Comparison of ENCODE assay signal across 24 mouse cellular contexts in the genomic region with DNA sequence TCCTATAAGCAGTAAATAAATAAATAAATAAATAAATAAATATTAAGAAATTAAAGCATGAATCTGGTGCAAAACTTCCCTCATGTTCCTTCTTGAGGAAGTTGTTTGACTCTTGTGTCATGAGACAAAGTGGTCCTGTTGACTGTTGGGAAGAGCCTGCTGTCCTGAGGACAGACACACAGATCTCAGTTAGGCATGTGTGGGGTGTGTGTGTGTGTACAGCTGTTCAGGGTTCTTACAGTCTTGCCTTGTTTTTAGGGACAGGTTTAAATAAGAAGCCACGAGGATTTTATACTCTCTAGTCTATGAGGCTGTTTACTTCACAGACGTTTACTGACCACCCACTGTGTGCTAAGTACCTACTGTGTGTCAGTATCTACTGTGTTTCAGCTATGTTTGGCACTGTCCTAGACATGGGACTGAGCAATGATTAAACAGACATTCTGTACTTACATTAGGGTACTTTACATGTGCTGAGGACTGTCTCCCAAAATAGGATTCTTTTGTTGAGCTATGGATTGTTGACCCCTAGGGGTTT.
DNase-seq lines count a peak whose midpoint lies in the region; ATAC-seq and TF ChIP-seq lines count a peak whose summit lies in the region.
"Had no signal": no experiment of that assay in that cellular context is flagged by ENCODE, and none has a peak within 500 bp of the region (broad histone marks: within the 10 kb centered on the region; RNA-seq: fewer than 3 reads in every experiment).

No protein-coding gene starts in this region.

- 65% methylated on average over 2 of the region's 2 CpGs for WGBS in heart, adult 2 months
- 81% methylated on average over 2 of the region's 2 CpGs for WGBS in midbrain, embryonic 11.5 days
- 83% methylated on average over 2 of the region's 2 CpGs for WGBS in midbrain, embryonic 13.5 days

- TF ChIP-seq POLR2A in heart, adult 2 months (IDR thresholded peaks at IDR 0.05; ENCODE audit: insufficient read depth, low read depth, low read length), result no peak
- no peak for TF ChIP-seq POLR2A in myocyte (IDR thresholded peaks at IDR 0.05; ENCODE audit: insufficient read length, low read depth)

- H3K27me3 ChIP-seq in heart, adult 2 months (ENCODE audit: control insufficient read depth, insufficient read depth, low read length), result no peaks in the 10 kb centered on the region
- H3K27me3 ChIP-seq in midbrain, embryonic 11.5 days (ENCODE audit: control insufficient read depth, insufficient read depth, low read length), result no peaks in the 10 kb centered on the region
- no peaks in the 10 kb centered on the region for H3K27me3 ChIP-seq in midbrain, embryonic 13.5 days
- no peaks in the 10 kb centered on the region for H3K27me3 ChIP-seq in myocyte (ENCODE audit: control insufficient read depth, insufficient read depth, insufficient read length)
- H3K27me3 ChIP-seq: embryonic facial prominence, embryonic 12.5 days; forebrain, embryonic 13.5 days; forebrain, embryonic 15.5 days; Patski had no signal

- no peak overlapping the region for H3ac ChIP-seq in myocyte (ENCODE audit: control insufficient read depth, insufficient read length)

- no peak overlapping the region for H3K4me3 ChIP-seq in gastrocnemius, adult 2 months
- no peak overlapping the region for H3K4me3 ChIP-seq in heart, adult 2 months
- H3K4me3 ChIP-seq in midbrain, embryonic 11.5 days (ENCODE audit: low read depth, low read length), result no peak overlapping the region
- H3K4me3 ChIP-seq in midbrain, embryonic 13.5 days (replicated peaks), result no peak overlapping the region
- no peak overlapping the region for H3K4me3 ChIP-seq in myocyte
- H3K4me3 ChIP-seq: embryonic facial prominence, embryonic 10.5 days; embryonic facial prominence, embryonic 12.5 days; forebrain, embryonic 13.5 days; forebrain, embryonic 15.5 days had no signal

- no peak for TF ChIP-seq CTCF in gastrocnemius, adult 2 months (IDR thresholded peaks at IDR 0.05)
- no peak for TF ChIP-seq CTCF in heart, adult 2 months (IDR thresholded peaks at IDR 0.05)

- H3K9me3 ChIP-seq in midbrain, embryonic 11.5 days (ENCODE audit: control insufficient read depth, low read length), result no peaks in the 10 kb centered on the region
- H3K9me3 ChIP-seq in midbrain, embryonic 13.5 days, result 0 out of 2 replicates have a peak, but pooled peaks cover 5% of the 10 kb centered on the region
- H3K9me3 ChIP-seq: embryonic facial prominence, embryonic 12.5 days; forebrain, embryonic 13.5 days; forebrain, embryonic 15.5 days had no signal

- TF ChIP-seq EP300 in heart, adult 2 months (IDR thresholded peaks at IDR 0.05; ENCODE audit: insufficient read depth, low read depth, low read length), result no peak

- H3K27ac ChIP-seq in gastrocnemius, adult 2 months, result peak overlapping the region; percentile 3; the same call in 1 of the 2 replicates
- 0 out of 2 replicates have a peak overlapping the region, but pooled peaks have one; percentile 1 for H3K27ac ChIP-seq in heart, adult 2 months
- no peak overlapping the region for H3K27ac ChIP-seq in midbrain, embryonic 11.5 days (ENCODE audit: low read depth, low read length)
- H3K27ac ChIP-seq in midbrain, embryonic 13.5 days, result no peak overlapping the region
- H3K27ac ChIP-seq: embryonic facial prominence, embryonic 10.5 days; embryonic facial prominence, embryonic 12.5 days; forebrain, embryonic 13.5 days; forebrain, embryonic 15.5 days had no signal

- intact Hi-C loops in gastrocnemius, adult 2 months (cut with DNase I), result loop anchor here (5.0 kb wide), 1 partner anchor 33 kb away; no protein-coding TSS in a partner anchor
- intact Hi-C loops in heart, adult 2 months (cut with DNase I), result loop anchor here (10.0 kb wide), 1 partner anchor 84 kb away; a partner anchor contains a TSS
- intact Hi-C loops in heart, postnatal 25 days (cut with DNase I), result no loop called here

- H3K79me2 ChIP-seq in heart, adult 2 months (replicated peaks; ENCODE audit: control insufficient read depth, insufficient read depth, low read length), result no peaks in the 10 kb centered on the region
- H3K79me2 ChIP-seq in myocyte (ENCODE audit: control insufficient read depth, insufficient read depth), result peaks cover 31% of the 10 kb centered on the region

- no peak for DNase-seq in gastrocnemius, adult 2 months
- no peak for DNase-seq in gastrocnemius, postnatal 25 days
- no peak for DNase-seq in heart, adult 2 months
- DNase-seq in heart, postnatal 25 days (ENCODE audit: low spot score), result no peak
- peak; percentile 35 for DNase-seq in midbrain, embryonic 11.5 days (ENCODE audit: low spot score, missing footprints)
- DNase-seq in frontal cortex, postnatal 25 days (ENCODE audit: low spot score in 2 of 2), result no peak
- DNase-seq: adrenal gland, adult 8-10 months; adrenal gland, postnatal 14 days; adrenal gland, postnatal 36 days; B cell, adult 2 months; cerebellum, adult 11-12 months; cerebellum, adult 2 months; cerebellum, adult 9-10 months; cerebellum, postnatal 10 days; cerebellum, postnatal 25 days had no signal

- H3K36me3 ChIP-seq in heart, adult 2 months (ENCODE audit: control insufficient read depth, insufficient read depth, low read length), result peaks cover 3% of the 10 kb centered on the region; the same call in 1 of the 2 replicates
- no peaks in the 10 kb centered on the region for H3K36me3 ChIP-seq in midbrain, embryonic 11.5 days (ENCODE audit: control insufficient read depth, insufficient read depth, low read length)
- H3K36me3 ChIP-seq in midbrain, embryonic 13.5 days, result no peaks in the 10 kb centered on the region
- no peaks in the 10 kb centered on the region for H3K36me3 ChIP-seq in myocyte (ENCODE audit: control insufficient read depth, insufficient read depth)
- H3K36me3 ChIP-seq: embryonic facial prominence, embryonic 10.5 days; embryonic facial prominence, embryonic 12.5 days; forebrain, embryonic 15.5 days had no signal

- ATAC-seq in midbrain, embryonic 11.5 days (ENCODE audit: low FRiP score), result no peak
- ATAC-seq in midbrain, embryonic 13.5 days, result no peak
- ATAC-seq: activated CD4-positive, CD25-positive, alpha-beta regulatory T cell, adult 4 months; CD4-positive, CD25-positive, alpha-beta regulatory T cell, adult 4 months; forebrain, embryonic 13.5 days; forebrain, embryonic 15.5 days; Patski had no signal

- H3K4me2 ChIP-seq in midbrain, embryonic 11.5 days, result no peak overlapping the region
- no peak overlapping the region for H3K4me2 ChIP-seq in midbrain, embryonic 13.5 days (replicated peaks)
- no peak overlapping the region for H3K4me2 ChIP-seq in myocyte (ENCODE audit: low read depth)
- H3K4me2 ChIP-seq: embryonic facial prominence, embryonic 12.5 days; forebrain, embryonic 13.5 days; forebrain, embryonic 15.5 days had no signal

- H3K4me1 ChIP-seq in heart, adult 2 months (ENCODE audit: control insufficient read depth, insufficient read depth, low read length), result peaks cover 11% of the 10 kb centered on the region
- H3K4me1 ChIP-seq in midbrain, embryonic 11.5 days (ENCODE audit: control insufficient read depth, insufficient read depth, low read length), result no peaks in the 10 kb centered on the region
- H3K4me1 ChIP-seq in midbrain, embryonic 13.5 days (replicated peaks), result no peaks in the 10 kb centered on the region
- H3K4me1 ChIP-seq: embryonic facial prominence, embryonic 12.5 days; forebrain, embryonic 13.5 days; forebrain, embryonic 15.5 days had no signal

- H3K9ac ChIP-seq in heart, adult 2 months (ENCODE audit: low read depth, low read length), result no peak overlapping the region
- no peak overlapping the region for H3K9ac ChIP-seq in midbrain, embryonic 11.5 days (ENCODE audit: low read length)
- no peak overlapping the region for H3K9ac ChIP-seq in midbrain, embryonic 13.5 days (replicated peaks)
- H3K9ac ChIP-seq: embryonic facial prominence, embryonic 12.5 days; forebrain, embryonic 13.5 days; forebrain, embryonic 15.5 days had no signal

TF ChIP-seq in myocyte, 11 proteins besides CTCF, POLR2A, EP300 and RAD21:
- TF ChIP-seq TCF3 (IDR thresholded peaks at IDR 0.05; ENCODE audit: insufficient read length, low read depth), result no peak
- no peak for TF ChIP-seq POLR2AphosphoS2 (IDR thresholded peaks at IDR 0.05; ENCODE audit: insufficient read length, low read depth)
- TF ChIP-seq MYOG (IDR thresholded peaks at IDR 0.05; ENCODE audit: control insufficient read depth in 1 of 3, insufficient read depth in 1 of 3, insufficient read length in 2 of 3, low read depth in 2 of 3), result peak in 2 of 3 experiments; percentile 32 to 63
- TF ChIP-seq MYOD1 (IDR thresholded peaks at IDR 0.05; ENCODE audit: control insufficient read depth in 1 of 3, insufficient read length in 2 of 3, low read depth in 2 of 3), result peak in 2 of 3 experiments; percentile 51 to 79
- no peak for TF ChIP-seq MAX (IDR thresholded peaks at IDR 0.05; ENCODE audit: low read depth)
- no peak for TF ChIP-seq TCF12 (IDR thresholded peaks at IDR 0.05; ENCODE audit: insufficient read depth, poor library complexity, severe bottlenecking)
- TF ChIP-seq USF1 (IDR thresholded peaks at IDR 0.05; ENCODE audit: low read depth), result no peak
- no peak for TF ChIP-seq REST (IDR thresholded peaks at IDR 0.05; ENCODE audit: insufficient read depth, insufficient read length)
- no peak for TF ChIP-seq E2F4 (IDR thresholded peaks at IDR 0.05; ENCODE audit: insufficient read depth)

Comparison
In these comparisons a context has a peak if more than half of its experiments do, and no peak if none do; other contexts are left out.
1. H3K27ac ChIP-seq: peak in gastrocnemius, adult 2 months (single experiment) and heart, adult 2 months (single experiment); none in midbrain, embryonic 11.5 days (single experiment) and midbrain, embryonic 13.5 days (single experiment).